Mouse (Mus musculus): ENCODE results near the gene Klrb1.

- TF ChIP-seq GATA1 (IDR thresholded peaks at IDR 0.05; ENCODE audit: low read length) (no peak), TAL1 (IDR thresholded peaks at IDR 0.05; ENCODE audit: low read length) (no peak)
These were observed at the start of gene Klrb1 for GRCm38 (mm10) chr6:128722959-128723358.
